8 mouse cellular contexts compared by ENCODE assay signal in genomic region chr2:167280986-167281310, GRCm38 (mm10). TPM values are rescaled to one million over a fixed set of nuclear protein-coding genes. Genes with fewer than 3 reads are reported as not detected.
DNase-seq lines count a peak whose midpoint lies in the region; ATAC-seq and TF ChIP-seq lines count a peak whose summit lies in the region.
"Had no signal": no experiment of that assay in that cellular context is flagged by ENCODE, and none has a peak within 500 bp of the region (broad histone marks: within the 10 kb centered on the region; RNA-seq: fewer than 3 reads in every experiment).

No protein-coding gene starts in this region.

- no peaks in the 10 kb centered on the region for H3K36me3 ChIP-seq in hindbrain, embryonic 16.5 days (ENCODE audit: control insufficient read depth, insufficient read depth, low read length)
- H3K36me3 ChIP-seq in hindbrain, embryonic 12.5 days, result no peaks in the 10 kb centered on the region
- no peaks in the 10 kb centered on the region for H3K36me3 ChIP-seq in midbrain, embryonic 12.5 days
- no peaks in the 10 kb centered on the region for H3K36me3 ChIP-seq in midbrain, embryonic 14.5 days (ENCODE audit: control insufficient read depth, insufficient read depth, low read length)
- H3K36me3 ChIP-seq in liver, embryonic 16.5 days (ENCODE audit: control insufficient read depth, insufficient read depth), result no peaks in the 10 kb centered on the region
- H3K36me3 ChIP-seq in stomach, postnatal 0 days (ENCODE audit: control insufficient read depth, insufficient read depth, low read length), result no peaks in the 10 kb centered on the region

- DNase-seq in midbrain, embryonic 14.5 days, result no peak
- DNase-seq in stomach, postnatal 0 days (ENCODE audit: low spot score), result no peak

- 78% methylated on average over 4 of the region's 4 CpGs for WGBS in hindbrain, embryonic 16.5 days
- 86% methylated on average over 4 of the region's 4 CpGs for WGBS in hindbrain, embryonic 12.5 days
- 84% methylated on average over 4 of the region's 4 CpGs for WGBS in midbrain, embryonic 12.5 days
- 79% methylated on average over 4 of the region's 4 CpGs for WGBS in midbrain, embryonic 14.5 days
- 55% methylated on average over 4 of the region's 4 CpGs for WGBS in liver, embryonic 16.5 days (ENCODE audit: insufficient replicate concordance)
- 76% methylated on average over 4 of the region's 4 CpGs for WGBS in stomach, postnatal 0 days

- ATAC-seq in hindbrain, embryonic 16.5 days, result peak; percentile 58
- ATAC-seq in hindbrain, embryonic 12.5 days (ENCODE audit: low FRiP score), result no peak; the same call in 1 of the 2 replicates
- ATAC-seq in midbrain, embryonic 12.5 days (ENCODE audit: low FRiP score, low read depth), result 0 out of 2 replicates have a peak, but pooled peaks have one; percentile 30
- ATAC-seq in midbrain, embryonic 14.5 days (ENCODE audit: low FRiP score, low TSS enrichment), result no peak; the same call in 1 of the 2 replicates
- peak; percentile 19; the same call in 1 of the 2 replicates for ATAC-seq in liver, embryonic 16.5 days (ENCODE audit: low read depth)
- peak; percentile 36; the same call in 1 of the 2 replicates for ATAC-seq in stomach, postnatal 0 days (ENCODE audit: low FRiP score, low TSS enrichment)
- no peak for ATAC-seq in inflammation-experienced regulatory T-cells, adult 6 months

- no peaks in the 10 kb centered on the region for H3K4me1 ChIP-seq in hindbrain, embryonic 16.5 days (ENCODE audit: control insufficient read depth, insufficient read depth, low read depth, low read length)
- 0 out of 2 replicates have a peak, but pooled peaks cover 2% of the 10 kb centered on the region for H3K4me1 ChIP-seq in hindbrain, embryonic 12.5 days
- H3K4me1 ChIP-seq in midbrain, embryonic 12.5 days, result 0 out of 2 replicates have a peak, but pooled peaks cover 6% of the 10 kb centered on the region
- H3K4me1 ChIP-seq in midbrain, embryonic 14.5 days (ENCODE audit: control insufficient read depth, insufficient read depth, low read length), result no peaks in the 10 kb centered on the region
- no peaks in the 10 kb centered on the region for H3K4me1 ChIP-seq in liver, embryonic 16.5 days (ENCODE audit: control insufficient read depth, low read depth, low read length)
- no peaks in the 10 kb centered on the region for H3K4me1 ChIP-seq in stomach, postnatal 0 days (replicated peaks; ENCODE audit: control insufficient read depth, insufficient read depth)

- no peak for TF ChIP-seq EP300 in stomach, postnatal 0 days (optimal IDR thresholded peaks at IDR 0.05)

- H3K27me3 ChIP-seq in hindbrain, embryonic 16.5 days (replicated peaks; ENCODE audit: control insufficient read depth, insufficient read depth, low read length), result no peaks in the 10 kb centered on the region; the same call in 1 of the 2 replicates
- peaks cover 7% of the 10 kb centered on the region; the same call in 1 of the 2 replicates for H3K27me3 ChIP-seq in hindbrain, embryonic 12.5 days
- H3K27me3 ChIP-seq in midbrain, embryonic 12.5 days, result peaks cover 9% of the 10 kb centered on the region; the same call in 1 of the 2 replicates
- H3K27me3 ChIP-seq in midbrain, embryonic 14.5 days (ENCODE audit: control insufficient read depth, insufficient read depth, low read length), result no peaks in the 10 kb centered on the region
- no peaks in the 10 kb centered on the region for H3K27me3 ChIP-seq in liver, embryonic 16.5 days (ENCODE audit: control insufficient read depth, insufficient read depth, low read depth, low read length)
- H3K27me3 ChIP-seq in stomach, postnatal 0 days (ENCODE audit: control insufficient read depth, insufficient read depth, low read length), result no peaks in the 10 kb centered on the region

- H3K9ac ChIP-seq in hindbrain, embryonic 16.5 days (ENCODE audit: low read depth, low read length), result no peak overlapping the region
- no peak overlapping the region for H3K9ac ChIP-seq in hindbrain, embryonic 12.5 days
- H3K9ac ChIP-seq in midbrain, embryonic 12.5 days (replicated peaks), result no peak overlapping the region
- H3K9ac ChIP-seq in midbrain, embryonic 14.5 days (replicated peaks; ENCODE audit: low read length), result no peak overlapping the region
- no peak overlapping the region for H3K9ac ChIP-seq in liver, embryonic 16.5 days (ENCODE audit: low read depth, low read length)
- no peak overlapping the region for H3K9ac ChIP-seq in stomach, postnatal 0 days (ENCODE audit: low read length)

- TF ChIP-seq CTCF in stomach, postnatal 0 days (IDR thresholded peaks at IDR 0.05; ENCODE audit: low read depth), result no peak

- no peak overlapping the region for H3K4me3 ChIP-seq in hindbrain, embryonic 16.5 days (ENCODE audit: low read length)
- no peak overlapping the region for H3K4me3 ChIP-seq in hindbrain, embryonic 12.5 days
- no peak overlapping the region for H3K4me3 ChIP-seq in midbrain, embryonic 12.5 days
- no peak overlapping the region for H3K4me3 ChIP-seq in midbrain, embryonic 14.5 days (replicated peaks; ENCODE audit: low read depth, low read length)
- H3K4me3 ChIP-seq in liver, embryonic 16.5 days (ENCODE audit: low read depth, low read length), result no peak overlapping the region
- H3K4me3 ChIP-seq in stomach, postnatal 0 days (ENCODE audit: low read depth, low read length), result no peak overlapping the region

- H3K27ac ChIP-seq in hindbrain, embryonic 16.5 days (ENCODE audit: low read depth, low read length), result no peak overlapping the region
- no peak overlapping the region for H3K27ac ChIP-seq in hindbrain, embryonic 12.5 days
- no peak overlapping the region for H3K27ac ChIP-seq in midbrain, embryonic 12.5 days (replicated peaks)
- H3K27ac ChIP-seq in midbrain, embryonic 14.5 days (replicated peaks; ENCODE audit: low read depth, low read length), result no peak overlapping the region
- no peak overlapping the region for H3K27ac ChIP-seq in liver, embryonic 16.5 days (ENCODE audit: low read length)
- H3K27ac ChIP-seq in stomach, postnatal 0 days (replicated peaks), result no peak overlapping the region
- H3K27ac ChIP-seq: macrophage had no signal

- no peaks in the 10 kb centered on the region for H3K9me3 ChIP-seq in hindbrain, embryonic 16.5 days (ENCODE audit: control insufficient read depth, low read length)
- no peaks in the 10 kb centered on the region for H3K9me3 ChIP-seq in hindbrain, embryonic 12.5 days (replicated peaks)
- H3K9me3 ChIP-seq in midbrain, embryonic 12.5 days, result no peaks in the 10 kb centered on the region
- no peaks in the 10 kb centered on the region for H3K9me3 ChIP-seq in midbrain, embryonic 14.5 days (ENCODE audit: control insufficient read depth, low read length)
- H3K9me3 ChIP-seq in liver, embryonic 16.5 days (replicated peaks; ENCODE audit: control insufficient read depth, low read length), result no peaks in the 10 kb centered on the region
- no peaks in the 10 kb centered on the region for H3K9me3 ChIP-seq in stomach, postnatal 0 days (ENCODE audit: control insufficient read depth, low read length)

- no peak overlapping the region for H3K4me2 ChIP-seq in hindbrain, embryonic 16.5 days (ENCODE audit: low read length)
- H3K4me2 ChIP-seq in hindbrain, embryonic 12.5 days (replicated peaks), result no peak overlapping the region
- no peak overlapping the region for H3K4me2 ChIP-seq in midbrain, embryonic 12.5 days (replicated peaks)
- no peak overlapping the region for H3K4me2 ChIP-seq in midbrain, embryonic 14.5 days (ENCODE audit: low read length)
- H3K4me2 ChIP-seq in liver, embryonic 16.5 days (ENCODE audit: low read depth, low read length), result no peak overlapping the region
- H3K4me2 ChIP-seq in stomach, postnatal 0 days (replicated peaks; ENCODE audit: low read depth), result no peak overlapping the region

RNA-seq across cellular contexts. Expression of gene Ptgis, which starts 40.5 kb away (rescaled TPM):
- 4.2 and 5.5 TPM in 2 replicates for polyA plus RNA-seq in hindbrain, embryonic 16.5 days (2015; fragmentation: Nextera tagmentation; extraction: Ambion mirVana)
- polyA plus RNA-seq in hindbrain, embryonic 12.5 days (2016; fragmentation: Nextera tagmentation; extraction: Ambion mirVana), result 9.1 and 13.0 TPM in 2 replicates
- 6.9 and 9.1 TPM in 2 replicates for polyA plus RNA-seq in midbrain, embryonic 12.5 days (2016; fragmentation: Nextera tagmentation; extraction: Ambion mirVana)
- polyA plus RNA-seq in midbrain, embryonic 14.5 days (2014; fragmentation: Nextera tagmentation; extraction: Ambion mirVana), result 2.2 and 5.3 TPM in 2 replicates
- polyA plus RNA-seq in liver, embryonic 16.5 days (2015; fragmentation: Nextera tagmentation; extraction: Ambion mirVana), result 0.71 and 1.2 TPM in 2 replicates
- 21.9 and 26.7 TPM in 2 replicates for polyA plus RNA-seq in stomach, postnatal 0 days (2015; fragmentation: Nextera tagmentation; extraction: Ambion mirVana)
- not detected for polyA plus RNA-seq in inflammation-experienced regulatory T-cells, adult 6 months (2017; shearing (Covaris generic))
- polyA plus RNA-seq: macrophage had no signal

Comparison
In these comparisons a context has a peak if more than half of its experiments do, and no peak if none do; other contexts are left out.
1. ATAC-seq: peak in hindbrain, embryonic 16.5 days (single experiment), midbrain, embryonic 12.5 days (single experiment), liver, embryonic 16.5 days (single experiment) and stomach, postnatal 0 days (single experiment); none in hindbrain, embryonic 12.5 days (single experiment), midbrain, embryonic 14.5 days (single experiment) and inflammation-experienced regulatory T-cells, adult 6 months (single experiment).